Mouse (Mus musculus): ENCODE results near the gene Cd163.
"Not testable (repeated sequence)": the region's sequence is repeated elsewhere in the genome, so short reads cannot be mapped to it uniquely, and the experiment has no call there.

The Cd163 gene

GRCm38 (mm10) chr6:124304356-124304755, at the start of gene Cd163:
Gene Cd163, plus strand, starts transcription at chr6:124304656.
- no peak for DNase-seq (ENCODE audit: low spot score)

DNA sequence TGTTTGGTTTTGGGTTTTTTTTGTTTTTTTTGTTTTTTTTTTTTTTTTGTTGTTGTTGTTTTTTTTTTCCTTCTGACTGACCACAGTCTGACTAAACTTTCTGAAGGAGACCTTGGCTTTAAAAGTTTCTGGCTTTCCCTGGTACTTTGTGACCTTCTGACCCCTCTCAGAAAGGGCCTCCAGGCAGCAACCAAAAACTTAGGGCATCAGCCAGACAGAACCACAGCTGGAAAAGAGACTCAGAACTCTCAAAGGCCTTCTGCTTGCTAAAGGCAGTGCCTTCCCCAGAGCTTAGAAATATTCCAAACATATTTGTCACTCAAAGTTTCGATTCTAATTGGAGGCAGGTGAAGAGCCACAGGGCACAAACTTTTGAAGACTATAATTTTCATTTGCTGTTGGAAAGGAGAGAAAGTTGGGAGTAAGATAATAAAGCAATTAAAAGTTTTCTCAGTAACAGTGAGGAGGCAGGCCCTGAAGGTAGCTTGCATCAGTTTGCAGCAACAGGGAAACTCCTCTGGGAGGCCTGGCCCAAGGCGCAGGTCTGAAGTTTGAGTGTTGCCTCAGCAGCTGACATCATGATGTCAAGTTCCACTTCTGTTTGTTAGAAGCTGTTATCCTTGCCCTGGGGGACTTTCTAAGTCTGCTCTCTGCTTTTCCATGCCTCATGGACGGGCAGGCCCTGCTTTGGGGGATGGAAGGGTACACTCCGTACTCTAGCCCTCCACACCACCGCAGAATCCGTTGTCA, 48.6 kb upstream of the Cd163 start:
- DNase-seq (ENCODE audit: low spot score) = no peak

- DNase-seq (ENCODE audit: low spot score) = no peak
These were observed 44.1 kb upstream of the Cd163 start for GRCm38 (mm10) chr6:124260198-124260931.

- no peak for DNase-seq (ENCODE audit: low spot score)
These were observed 41.8 kb upstream of the Cd163 start for GRCm38 (mm10) chr6:124262696-124263095.

DNA sequence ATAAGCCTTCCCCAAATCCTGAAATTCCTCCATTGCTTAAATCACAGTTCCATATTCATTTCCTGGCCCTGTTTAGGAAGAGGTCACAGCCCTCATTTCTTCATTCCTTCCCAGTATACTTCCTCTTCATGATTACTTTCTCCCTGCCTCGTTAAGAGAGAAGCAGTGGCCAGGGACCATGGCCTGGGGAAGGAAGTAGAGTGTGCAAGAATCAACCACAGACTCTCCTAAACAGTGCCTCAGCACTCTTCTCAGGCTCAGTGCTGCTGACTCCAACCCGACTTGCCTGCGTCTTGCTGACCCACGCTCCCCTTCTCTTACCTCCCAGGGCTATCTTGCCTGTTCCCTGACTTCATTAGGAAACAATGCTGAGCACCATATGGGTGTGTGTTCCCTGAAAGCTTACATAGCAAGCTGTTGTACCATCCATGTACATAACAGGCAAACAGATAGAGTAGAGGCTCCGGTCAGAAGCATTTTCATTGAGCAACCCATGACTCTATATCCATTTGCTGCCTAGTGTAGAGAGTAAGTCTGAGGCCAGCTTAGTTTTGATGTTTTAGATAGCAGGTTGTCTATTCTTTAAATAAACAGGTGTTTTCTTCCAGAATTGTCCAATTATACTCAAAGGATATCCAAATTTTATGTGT, 31.1 kb upstream of the Cd163 start:
- DNase-seq (ENCODE audit: low spot score) = no peak

- DNase-seq (ENCODE audit: low spot score) = no peak
These were observed 26.8 kb upstream of the Cd163 start for GRCm38 (mm10) chr6:124277641-124278040.

- DNase-seq (ENCODE audit: low spot score) = no peak
These were observed 26.2 kb upstream of the Cd163 start for GRCm38 (mm10) chr6:124278291-124278690.

GRCm38 (mm10) chr6:124282731-124283130, 21.7 kb upstream of the Cd163 start:
- no peak for DNase-seq (ENCODE audit: low spot score)

DNA sequence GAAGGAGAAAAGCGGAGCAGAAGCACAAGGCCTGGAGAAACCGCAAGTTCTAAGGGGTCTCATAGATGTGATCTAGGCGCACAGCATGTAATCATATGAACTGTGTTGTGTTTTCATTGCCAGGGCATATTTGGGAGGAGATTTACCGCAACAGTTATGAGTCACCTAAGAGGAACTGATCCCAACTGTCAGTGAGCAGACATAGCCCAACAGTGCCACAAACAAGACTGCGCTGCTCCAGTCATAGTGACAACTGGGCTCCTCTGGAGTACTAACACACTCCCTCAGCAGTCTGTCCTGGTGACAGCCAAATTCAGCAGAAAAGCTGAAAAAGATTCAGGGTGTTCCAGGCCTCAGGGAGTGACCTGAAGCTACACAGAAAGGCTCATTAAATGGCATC, 7.1 kb upstream of the Cd163 start:
- DNase-seq (ENCODE audit: low spot score) = not testable (repeated sequence)

- DNase-seq (ENCODE audit: low spot score) = no peak
These were observed 2.8 kb upstream of the Cd163 start for GRCm38 (mm10) chr6:124301447-124302192.

GRCm38 (mm10) chr6:124308935-124309334, 4.5 kb downstream of the Cd163 start:
- no peak for DNase-seq (ENCODE audit: low spot score)

GRCm38 (mm10) chr6:124312292-124312691, 7.8 kb downstream of the Cd163 start:
- DNase-seq (ENCODE audit: low spot score) = no peak

DNA sequence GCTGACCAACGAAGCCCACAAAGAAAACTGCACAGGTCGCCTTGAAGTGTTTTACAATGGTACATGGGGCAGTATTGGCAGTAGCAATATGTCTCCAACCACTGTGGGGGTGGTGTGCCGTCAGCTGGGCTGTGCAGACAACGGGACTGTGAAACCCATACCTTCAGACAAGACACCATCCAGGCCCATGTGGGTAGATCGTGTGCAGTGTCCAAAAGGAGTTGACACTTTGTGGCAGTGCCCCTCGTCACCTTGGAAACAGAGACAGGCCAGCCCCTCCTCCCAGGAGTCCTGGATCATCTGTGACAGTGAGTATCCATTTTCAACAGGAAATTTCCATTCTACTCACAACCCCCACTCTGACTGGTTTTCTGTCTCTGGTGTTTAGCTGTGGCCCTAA, 15.9 kb downstream of the Cd163 start:
- no peak for DNase-seq (ENCODE audit: low spot score)

DNA sequence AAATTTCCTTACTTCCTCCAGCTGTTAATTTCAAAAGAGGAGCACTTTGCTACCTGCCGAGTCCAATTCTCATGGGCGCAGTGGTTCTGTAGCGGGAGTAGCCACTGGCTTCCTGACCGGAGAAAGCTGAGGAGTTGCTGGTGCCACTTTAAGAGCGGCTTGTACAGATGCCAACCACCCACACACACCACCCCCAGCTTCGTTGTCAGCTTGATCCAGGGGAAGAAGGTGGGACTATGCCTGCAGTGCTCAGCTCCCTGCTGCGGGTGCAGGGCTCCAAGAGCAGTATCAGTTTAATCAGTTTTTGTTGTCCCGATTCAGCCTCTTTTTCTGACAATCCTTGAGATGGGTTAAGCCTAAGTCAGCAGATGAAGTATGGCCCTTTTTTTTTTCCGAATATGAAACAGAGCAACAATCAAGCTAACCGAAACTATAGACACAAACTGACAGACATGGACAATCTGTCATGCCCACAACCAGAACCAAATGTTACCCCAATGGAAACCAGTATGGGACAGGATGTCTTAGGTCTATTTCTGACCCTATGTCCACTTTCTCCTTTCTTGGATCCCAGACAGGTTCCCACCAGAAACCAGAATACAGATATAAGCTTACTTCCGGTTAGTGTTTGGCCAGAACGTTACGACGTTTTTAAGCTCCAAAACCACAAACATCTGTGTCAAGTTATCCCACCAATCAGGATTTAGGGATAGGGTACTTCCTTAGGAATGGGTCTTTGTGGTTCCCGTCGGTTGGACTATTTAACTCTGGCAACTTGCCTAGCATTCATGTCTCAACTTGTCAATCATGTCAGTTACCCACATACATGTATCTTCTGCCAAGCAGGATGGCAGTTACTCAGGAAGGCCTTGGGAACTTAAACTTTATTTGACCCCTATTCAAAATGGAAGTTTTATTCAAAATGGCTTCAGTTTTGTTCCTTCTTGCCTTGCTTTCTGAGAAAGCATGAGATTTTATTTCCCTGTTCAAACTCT, 17.3 kb downstream of the Cd163 start:
- no peak for DNase-seq (ENCODE audit: low spot score)

GRCm38 (mm10) chr6:124328394-124328991, 24.0 kb downstream of the Cd163 start:
- DNase-seq (ENCODE audit: low spot score) = no peak

DNA sequence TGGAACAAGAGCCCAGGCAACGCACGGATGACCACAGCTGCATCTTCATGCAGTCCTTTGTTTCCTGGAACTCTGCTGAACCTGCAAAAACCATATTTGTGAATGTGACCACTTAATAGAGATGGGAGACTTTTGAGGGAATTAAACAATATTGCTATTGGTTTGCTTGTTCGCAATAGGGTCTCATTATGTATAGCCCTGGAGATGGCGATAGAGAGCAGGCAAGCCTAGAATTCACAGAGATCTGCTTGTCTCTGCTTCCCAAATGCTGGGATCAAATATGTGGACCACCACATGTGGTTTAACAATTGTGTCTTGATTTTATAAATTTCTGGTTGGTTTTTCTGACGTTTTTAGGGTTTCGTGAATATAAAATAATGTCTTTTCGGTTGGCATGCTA, 25.2 kb downstream of the Cd163 start:
- DNase-seq (ENCODE audit: low spot score) = no peak

- no peak for DNase-seq (ENCODE audit: low spot score)
These were observed 40.6 kb downstream of the Cd163 start for GRCm38 (mm10) chr6:124345096-124345495.

DNA sequence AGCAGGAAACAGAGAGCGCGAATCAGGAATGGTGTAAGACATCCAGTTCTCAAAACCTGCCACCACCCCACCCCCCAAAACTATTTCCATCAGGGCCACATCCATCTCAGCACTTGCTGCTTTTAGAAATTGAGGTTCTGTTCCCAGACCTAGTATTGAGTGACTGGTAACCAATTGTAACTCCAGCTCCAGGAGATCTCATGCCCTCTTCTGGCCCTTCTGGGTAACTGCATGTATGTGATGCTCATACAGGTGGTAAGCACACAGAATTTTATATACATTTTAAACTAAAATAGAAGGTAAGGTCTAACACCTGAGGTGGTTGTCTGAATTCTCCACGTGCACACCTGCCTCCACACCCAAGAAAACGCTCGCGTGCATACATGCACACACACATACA, 42.2 kb downstream of the Cd163 start:
- no peak for DNase-seq (ENCODE audit: low spot score)

DNA sequence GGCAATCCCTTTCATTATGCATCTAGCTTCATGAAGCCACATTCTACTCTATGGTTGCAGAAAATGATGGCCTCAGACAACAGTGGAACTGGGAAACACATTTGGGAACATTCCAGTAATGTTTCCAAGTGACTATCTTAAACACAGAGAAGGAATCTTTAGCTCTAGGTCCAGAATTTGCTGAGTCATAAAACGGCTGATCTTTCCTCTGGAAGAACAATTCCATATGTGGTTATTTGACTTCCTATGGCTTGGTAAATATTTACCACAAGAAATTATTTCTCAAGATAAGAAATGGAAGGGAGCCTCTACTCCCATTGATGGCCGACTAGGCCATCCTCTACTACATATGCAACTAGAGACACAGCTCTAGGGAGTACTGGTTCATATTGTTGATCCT, 48.8 kb downstream of the Cd163 start:
- no peak for DNase-seq (ENCODE audit: low spot score)

DNA sequence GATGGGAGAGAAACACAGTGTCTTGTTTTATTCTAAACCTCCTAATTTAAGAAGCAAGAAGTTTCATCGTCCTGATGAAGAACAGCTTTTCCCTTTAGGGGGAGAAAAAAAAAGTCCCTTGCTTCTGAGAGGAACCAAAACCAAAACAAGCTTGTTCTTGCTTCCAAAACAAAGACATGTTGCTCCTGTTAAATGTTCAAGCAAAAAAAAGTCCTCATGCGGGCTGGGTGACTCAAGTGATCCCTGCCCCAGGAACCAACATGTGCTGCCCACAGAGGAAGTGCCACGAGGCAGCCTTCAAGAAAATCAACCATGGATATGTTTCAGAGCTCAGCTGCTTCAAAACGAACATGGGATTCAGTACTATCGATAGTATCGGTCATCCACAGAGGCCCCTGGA, 54.5 kb downstream of the Cd163 start:
- no peak for DNase-seq (ENCODE audit: low spot score)

DNA sequence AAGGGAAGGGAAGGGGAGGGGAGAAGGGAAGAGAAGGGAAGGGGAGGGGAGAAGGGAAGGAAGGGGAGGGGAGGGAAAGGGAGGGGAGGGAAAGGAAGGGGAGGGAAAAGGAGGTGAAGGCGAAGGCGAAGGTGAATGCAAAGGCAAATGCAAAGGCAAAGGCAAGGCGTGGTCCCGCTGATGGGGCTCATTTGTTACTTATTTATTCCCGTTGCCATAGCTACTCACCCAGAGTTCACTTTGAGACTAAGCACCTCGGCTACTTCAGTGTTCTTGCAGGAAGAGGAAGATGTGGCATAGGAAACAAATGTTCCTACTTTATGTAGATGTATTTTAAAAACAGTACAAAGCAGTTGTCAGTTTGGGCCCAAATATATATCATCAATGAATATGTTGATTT, 56.1 kb downstream of the Cd163 start:
- DNase-seq (ENCODE audit: low spot score) = no peak

Data from urinary bladder, postnatal 10 days (tissue).